Mouse (Mus musculus): ENCODE measurements around the gene Zfp873. TPM values are rescaled to one million over a fixed set of nuclear protein-coding genes. Genes with fewer than 3 reads are reported as not detected.

Gene Zfp873
- 0.16 and 0.47 TPM in 2 replicates for polyA plus RNA-seq (2012; rRNA removed; ENCODE audit: low replicate concordance)

GRCm38 (mm10) chr10:82047597-82048459, at the start of gene Zfp873:
Gene Zfp873 (plus strand): TSS chr10:82048123.

GRCm38 (mm10) chr10:82082728-82083621, 35.1 kb downstream of the Zfp873 start, which contains the start of gene BC024063:
Gene BC024063 (plus strand): TSS chr10:82083353.

Other genes starting within 250 kb of the Zfp873 start
- 0.04 and 0.05 TPM in 2 replicates for gene Gm4767, start 235.9 kb upstream of the Zfp873 start, polyA plus RNA-seq (2012; rRNA removed; ENCODE audit: low replicate concordance)
- gene Gm32687, start 184.2 kb upstream of the Zfp873 start, polyA plus RNA-seq (2012; rRNA removed; ENCODE audit: low replicate concordance) = 0.04 and 0.20 TPM in 2 replicates
- not detected in 2 replicates for gene Zfp781, start 117.6 kb upstream of the Zfp873 start, polyA plus RNA-seq (2012; rRNA removed; ENCODE audit: low replicate concordance)
- gene BC024063, start 35.2 kb downstream of the Zfp873 start, polyA plus RNA-seq (2012; rRNA removed; ENCODE audit: low replicate concordance) = not detected in 2 replicates
- 0.05 TPM in 2 replicates for gene AU041133, start 79.9 kb downstream of the Zfp873 start, polyA plus RNA-seq (2012; rRNA removed; ENCODE audit: low replicate concordance)
- gene Zfp938, start 193.2 kb downstream of the Zfp873 start, polyA plus RNA-seq (2012; rRNA removed; ENCODE audit: low replicate concordance) = 0.19 TPM in 1 of 2 replicates, not detected in the other